Mouse (Mus musculus): Measurements from ENCODE around the gene Psg17. TPM values are rescaled to one million over a fixed set of nuclear protein-coding genes. Genes with fewer than 3 reads are reported as not detected.
"Not testable (repeated sequence)": the region's sequence is repeated elsewhere in the genome, so short reads cannot be mapped to it uniquely, and the experiment has no call there.

The Psg17 gene
- polyA plus RNA-seq, 1 experiment: 1.1 TPM

GRCm38 (mm10) chr7:18803526-18803925 lies 17.9 kb downstream of the Psg17 start:
- Histone ChIP-seq H3K27me3 (ENCODE audit: control insufficient read depth, insufficient read depth, low read length) (no peaks in the 10 kb centered on the region), H3K36me3 (ENCODE audit: control insufficient read depth, insufficient read depth, low read length) (no peaks in the 10 kb centered on the region), H3K4me1 (ENCODE audit: control insufficient read depth, insufficient read depth, low read length) (no peaks in the 10 kb centered on the region), H3K4me3 (ENCODE audit: control insufficient read depth, low read depth, low read length) (no peak overlapping the region), H3K27ac (ENCODE audit: control insufficient read depth, insufficient read depth, low read depth, low read length) (no peak overlapping the region)
- TF ChIP-seq CTCF (IDR thresholded peaks at IDR 0.05; ENCODE audit: control insufficient read depth, insufficient read depth, insufficient replicate concordance, low read depth, low read length) (no peak), POLR2A (IDR thresholded peaks at IDR 0.05; ENCODE audit: control insufficient read depth, low read depth, low read length) (no peak)

GRCm38 (mm10) chr7:18799129-18799528 lies 22.3 kb downstream of the Psg17 start:
- H3K4me3 ChIP-seq (ENCODE audit: control insufficient read depth, low read depth, low read length): no peak overlapping the region
- no peak overlapping the region for H3K27ac ChIP-seq (ENCODE audit: control insufficient read depth, insufficient read depth, low read depth, low read length)
- H3K36me3 ChIP-seq (ENCODE audit: control insufficient read depth, insufficient read depth, low read length): no peaks in the 10 kb centered on the region
- no peak for TF ChIP-seq POLR2A (IDR thresholded peaks at IDR 0.05; ENCODE audit: control insufficient read depth, low read depth, low read length)
- TF ChIP-seq CTCF (IDR thresholded peaks at IDR 0.05; ENCODE audit: control insufficient read depth, insufficient read depth, insufficient replicate concordance, low read depth, low read length): peak; percentile 42; the same call in 1 of the 2 replicates
- H3K4me1 ChIP-seq (ENCODE audit: control insufficient read depth, insufficient read depth, low read length): no peaks in the 10 kb centered on the region
- H3K27me3 ChIP-seq (ENCODE audit: control insufficient read depth, insufficient read depth, low read length): no peaks in the 10 kb centered on the region

- no peak for TF ChIP-seq POLR2A (IDR thresholded peaks at IDR 0.05; ENCODE audit: control insufficient read depth, low read depth, low read length)
- no peak for TF ChIP-seq CTCF (IDR thresholded peaks at IDR 0.05; ENCODE audit: control insufficient read depth, insufficient read depth, insufficient replicate concordance, low read depth, low read length)
- H3K4me1 ChIP-seq (ENCODE audit: control insufficient read depth, insufficient read depth, low read length): no peaks in the 10 kb centered on the region
- H3K27me3 ChIP-seq (ENCODE audit: control insufficient read depth, insufficient read depth, low read length): no peaks in the 10 kb centered on the region
- H3K36me3 ChIP-seq (ENCODE audit: control insufficient read depth, insufficient read depth, low read length): no peaks in the 10 kb centered on the region
- no peak within 1 kb of the TSS for H3K27ac ChIP-seq (ENCODE audit: control insufficient read depth, insufficient read depth, low read depth, low read length)
- no peak within 1 kb of the TSS for H3K4me3 ChIP-seq (ENCODE audit: control insufficient read depth, low read depth, low read length)
These were observed 23.0 kb downstream of the Psg17 start, which contains the start of gene Psg19 for GRCm38 (mm10) chr7:18798420-18798819. Psg19 (minus strand) TSS chr7:18798520.

- not testable (repeated sequence) for H3K36me3 ChIP-seq (ENCODE audit: control insufficient read depth, insufficient read depth, low read length); H3K27ac ChIP-seq (ENCODE audit: control insufficient read depth, insufficient read depth, low read depth, low read length); H3K4me1 ChIP-seq (ENCODE audit: control insufficient read depth, insufficient read depth, low read length); H3K27me3 ChIP-seq (ENCODE audit: control insufficient read depth, insufficient read depth, low read length); H3K4me3 ChIP-seq (ENCODE audit: control insufficient read depth, low read depth, low read length)
These were observed 30.7 kb downstream of the Psg17 start for GRCm38 (mm10) chr7:18790671-18791070.

- not testable (repeated sequence) for H3K27me3 ChIP-seq (ENCODE audit: control insufficient read depth, insufficient read depth, low read length); H3K4me1 ChIP-seq (ENCODE audit: control insufficient read depth, insufficient read depth, low read length); H3K36me3 ChIP-seq (ENCODE audit: control insufficient read depth, insufficient read depth, low read length); H3K27ac ChIP-seq (ENCODE audit: control insufficient read depth, insufficient read depth, low read depth, low read length); H3K4me3 ChIP-seq (ENCODE audit: control insufficient read depth, low read depth, low read length)
These were observed 40.1 kb downstream of the Psg17 start for GRCm38 (mm10) chr7:18781301-18781700.

- H3K4me3 ChIP-seq (ENCODE audit: control insufficient read depth, low read depth, low read length): no peak overlapping the region
These were observed 42.0 kb downstream of the Psg17 start for GRCm38 (mm10) chr7:18779337-18779781.

More at GRCm38 (mm10) chr7:18779337-18779781, 42.0 kb downstream of the Psg17 start:
- H3K27ac ChIP-seq (ENCODE audit: control insufficient read depth, insufficient read depth, low read depth, low read length): no peak overlapping the region
- H3K4me1 ChIP-seq (ENCODE audit: control insufficient read depth, insufficient read depth, low read length): no peaks in the 10 kb centered on the region
- H3K36me3 ChIP-seq (ENCODE audit: control insufficient read depth, insufficient read depth, low read length): no peaks in the 10 kb centered on the region
- no peaks in the 10 kb centered on the region for H3K27me3 ChIP-seq (ENCODE audit: control insufficient read depth, insufficient read depth, low read length)
- TF ChIP-seq POLR2A (IDR thresholded peaks at IDR 0.05; ENCODE audit: control insufficient read depth, low read depth, low read length) (no peak), CTCF (IDR thresholded peaks at IDR 0.05; ENCODE audit: control insufficient read depth, insufficient read depth, insufficient replicate concordance, low read depth, low read length) (no peak)

Other genes with a start within 250 kb of the Psg17 start
- gene Psg23, start 205.1 kb downstream of the Psg17 start, polyA plus RNA-seq (2012; rRNA removed): not detected in 2 replicates
- not detected in 2 replicates for gene Psg21, start 164.9 kb downstream of the Psg17 start, polyA plus RNA-seq (2012; rRNA removed)
- not detected in 2 replicates for gene Psg20, start 135.4 kb downstream of the Psg17 start, polyA plus RNA-seq (2012; rRNA removed)
- gene Psg22, start 103.5 kb downstream of the Psg17 start, polyA plus RNA-seq (2012; rRNA removed): 0.17 and 0.21 TPM in 2 replicates
- 8.5 and 11.8 TPM in 2 replicates for gene Psg19, start 23.1 kb downstream of the Psg17 start, polyA plus RNA-seq (2012; rRNA removed)
- gene Mill2, start 18.4 kb upstream of the Psg17 start, polyA plus RNA-seq (2012; rRNA removed): 0.63 and 0.94 TPM in 2 replicates
- gene Pglyrp1, start 49.7 kb upstream of the Psg17 start, polyA plus RNA-seq (2012; rRNA removed): 0.14 TPM in 1 of 2 replicates, not detected in the other
- 23.8 and 26.8 TPM in 2 replicates for gene Ccdc61, start 88.8 kb upstream of the Psg17 start, polyA plus RNA-seq (2012; rRNA removed)
- gene Nova2, start 104.3 kb upstream of the Psg17 start, polyA plus RNA-seq (2012; rRNA removed): 2.4 TPM in 2 replicates
- 0.08 and 0.10 TPM in 2 replicates for gene Nanos2, start 165.8 kb upstream of the Psg17 start, polyA plus RNA-seq (2012; rRNA removed)
- gene Mypop, start 169.6 kb upstream of the Psg17 start, polyA plus RNA-seq (2012; rRNA removed): 35.6 and 42.9 TPM in 2 replicates
- 4.9 and 5.4 TPM in 2 replicates for gene Irf2bp1, start 182.4 kb upstream of the Psg17 start, polyA plus RNA-seq (2012; rRNA removed)
- gene Foxa3, start 201.9 kb upstream of the Psg17 start, polyA plus RNA-seq (2012; rRNA removed): 2.1 and 2.3 TPM in 2 replicates
- gene Sympk, start 202.8 kb upstream of the Psg17 start, polyA plus RNA-seq (2012; rRNA removed): 196 and 222 TPM in 2 replicates
- gene Rsph6a, start 233.1 kb upstream of the Psg17 start, polyA plus RNA-seq (2012; rRNA removed): 226 and 241 TPM in 2 replicates

Measured in testis, adult 2 months (tissue).